24 mouse cellular contexts compared by ENCODE assay signal in genomic region chr11:8637469-8638447, GRCm38 (mm10). TPM values are rescaled to one million over a fixed set of nuclear protein-coding genes. Genes with fewer than 3 reads are reported as not detected.
DNase-seq lines count a peak whose midpoint lies in the region; ATAC-seq and TF ChIP-seq lines count a peak whose summit lies in the region.
"Had no signal": no experiment of that assay in that cellular context is flagged by ENCODE, and none has a peak within 500 bp of the region (broad histone marks: within the 10 kb centered on the region; RNA-seq: fewer than 3 reads in every experiment).

No protein-coding gene starts in this region.

- ATAC-seq in hindbrain, postnatal 0 days, result 0 out of 2 replicates have a peak, but pooled peaks have one; percentile 22
- no peak for ATAC-seq in hindbrain, embryonic 12.5 days (ENCODE audit: low FRiP score)
- ATAC-seq in liver, embryonic 16.5 days (ENCODE audit: low read depth), result peak; percentile 33
- ATAC-seq: inflammation-experienced regulatory T-cells, adult 6 months; midbrain, embryonic 15.5 days had no signal

- no peaks in the 10 kb centered on the region for H3K9me3 ChIP-seq in hindbrain, postnatal 0 days (ENCODE audit: low read length)
- H3K9me3 ChIP-seq in hindbrain, embryonic 12.5 days (replicated peaks), result no peaks in the 10 kb centered on the region
- no peaks in the 10 kb centered on the region for H3K9me3 ChIP-seq in ES-Bruce4 (replicated peaks; ENCODE audit: control insufficient read depth, insufficient read depth, low read length, poor library complexity, severe bottlenecking)
- no peaks in the 10 kb centered on the region for H3K9me3 ChIP-seq in liver, embryonic 16.5 days (replicated peaks; ENCODE audit: control insufficient read depth, low read length)
- H3K9me3 ChIP-seq: hindbrain, embryonic 13.5 days; limb, embryonic 12.5 days; midbrain, embryonic 15.5 days; neural tube, embryonic 13.5 days; stomach, embryonic 15.5 days had no signal

- H3K4me2 ChIP-seq in hindbrain, postnatal 0 days (ENCODE audit: low read depth, low read length), result no peak overlapping the region
- H3K4me2 ChIP-seq in hindbrain, embryonic 12.5 days (replicated peaks), result no peak overlapping the region
- H3K4me2 ChIP-seq in liver, embryonic 16.5 days (ENCODE audit: low read depth, low read length), result no peak overlapping the region
- H3K4me2 ChIP-seq: heart, embryonic 11.5 days; hindbrain, embryonic 13.5 days; limb, embryonic 12.5 days; midbrain, embryonic 15.5 days; neural tube, embryonic 13.5 days; stomach, embryonic 15.5 days had no signal

- whole genome bisulfite sequencing in hindbrain, postnatal 0 days, result 81% methylated on average over 10 of the region's 10 CpGs
- 79% methylated on average over 10 of the region's 10 CpGs for WGBS in hindbrain, embryonic 12.5 days
- WGBS in liver, embryonic 16.5 days (ENCODE audit: insufficient replicate concordance), result 26% methylated on average over 10 of the region's 10 CpGs

- TF ChIP-seq EP300 in ES-Bruce4 (IDR thresholded peaks at IDR 0.05; ENCODE audit: insufficient read depth, low read depth, low read length), result no peak

- TF ChIP-seq CTCF in hindbrain, postnatal 0 days (IDR thresholded peaks at IDR 0.05; ENCODE audit: low read depth), result no peak
- TF ChIP-seq CTCF in ES-Bruce4 (IDR thresholded peaks at IDR 0.05; ENCODE audit: low read depth, low read length), result no peak

- no peak for TF ChIP-seq POLR2A in ES-Bruce4 (IDR thresholded peaks at IDR 0.05; ENCODE audit: insufficient read depth, low read length)

- no peak overlapping the region for H3K4me3 ChIP-seq in hindbrain, postnatal 0 days (ENCODE audit: low read length)
- no peak overlapping the region for H3K4me3 ChIP-seq in hindbrain, embryonic 12.5 days
- H3K4me3 ChIP-seq in ES-Bruce4 (ENCODE audit: low read depth, low read length), result no peak overlapping the region
- no peak overlapping the region for H3K4me3 ChIP-seq in liver, embryonic 16.5 days (ENCODE audit: low read depth, low read length)
- H3K4me3 ChIP-seq: hindbrain, embryonic 13.5 days; limb, embryonic 12.5 days; midbrain, embryonic 15.5 days; neural tube, embryonic 13.5 days; stomach, embryonic 15.5 days had no signal

- H3K9ac ChIP-seq in hindbrain, postnatal 0 days (replicated peaks; ENCODE audit: low read length), result no peak overlapping the region
- no peak overlapping the region for H3K9ac ChIP-seq in hindbrain, embryonic 12.5 days
- no peak overlapping the region for H3K9ac ChIP-seq in ES-Bruce4 (ENCODE audit: low read depth, poor library complexity, severe bottlenecking)
- H3K9ac ChIP-seq in liver, embryonic 16.5 days (ENCODE audit: low read depth, low read length), result no peak overlapping the region
- H3K9ac ChIP-seq: hindbrain, embryonic 13.5 days; limb, embryonic 12.5 days; midbrain, embryonic 15.5 days; neural tube, embryonic 13.5 days; stomach, embryonic 15.5 days had no signal

- no peak overlapping the region for H3K27ac ChIP-seq in hindbrain, postnatal 0 days
- H3K27ac ChIP-seq in hindbrain, embryonic 12.5 days, result no peak overlapping the region
- H3K27ac ChIP-seq in ES-Bruce4 (ENCODE audit: insufficient read depth, low read length), result peak overlapping the region; percentile 23; the same call in 1 of the 2 replicates
- H3K27ac ChIP-seq in liver, embryonic 16.5 days (ENCODE audit: low read length), result no peak overlapping the region
- H3K27ac ChIP-seq: hindbrain, embryonic 13.5 days; kidney, postnatal 0 days; limb, embryonic 12.5 days; midbrain, embryonic 15.5 days; neural tube, embryonic 13.5 days; stomach, embryonic 15.5 days had no signal

- no peak for DNase-seq in hindbrain, postnatal 0 days (ENCODE audit: low spot score)
- peak; percentile 47 for DNase-seq in brain, adult 2 months (ENCODE audit: low read depth, low spot score)
- DNase-seq in natural killer cell, adult 2 months (ENCODE audit: low spot score in 2 of 2), result no peak
- no peak for DNase-seq in spleen, postnatal 4 days (ENCODE audit: low spot score in 2 of 2)
- DNase-seq: adrenal gland, postnatal 14 days; cerebellum, adult 9-11 months; heart, postnatal 14 days; kidney, adult 18-20 months; layer of hippocampus, postnatal 36 days; lung, adult 2 months; retina, postnatal 1 day; right cerebral cortex, postnatal 25 days; thymus, postnatal 25 days had no signal

- H3K36me3 ChIP-seq in hindbrain, postnatal 0 days (ENCODE audit: insufficient read depth, low read length), result no peaks in the 10 kb centered on the region
- H3K36me3 ChIP-seq in hindbrain, embryonic 12.5 days, result no peaks in the 10 kb centered on the region
- H3K36me3 ChIP-seq in ES-Bruce4 (ENCODE audit: control insufficient read depth, insufficient read depth, low read length, poor library complexity, severe bottlenecking), result no peaks in the 10 kb centered on the region
- no peaks in the 10 kb centered on the region for H3K36me3 ChIP-seq in liver, embryonic 16.5 days (ENCODE audit: control insufficient read depth, insufficient read depth)
- H3K36me3 ChIP-seq: hindbrain, embryonic 13.5 days; midbrain, embryonic 15.5 days; neural tube, embryonic 13.5 days had no signal

- H3K4me1 ChIP-seq in hindbrain, postnatal 0 days (ENCODE audit: insufficient read depth, low read length), result no peaks in the 10 kb centered on the region
- peaks cover 7% of the 10 kb centered on the region; the same call in 1 of the 2 replicates for H3K4me1 ChIP-seq in hindbrain, embryonic 12.5 days
- peaks cover 29% of the 10 kb centered on the region for H3K4me1 ChIP-seq in ES-Bruce4 (ENCODE audit: control insufficient read depth, insufficient read depth, low read length)
- peaks cover 20% of the 10 kb centered on the region for H3K4me1 ChIP-seq in liver, embryonic 16.5 days (ENCODE audit: control insufficient read depth, low read depth, low read length)
- H3K4me1 ChIP-seq: hindbrain, embryonic 13.5 days; midbrain, embryonic 15.5 days had no signal

- H3K27me3 ChIP-seq in hindbrain, postnatal 0 days (ENCODE audit: insufficient read depth, low read length), result no peaks in the 10 kb centered on the region
- H3K27me3 ChIP-seq in hindbrain, embryonic 12.5 days, result no peaks in the 10 kb centered on the region; the same call in 1 of the 2 replicates
- H3K27me3 ChIP-seq in ES-Bruce4 (ENCODE audit: control insufficient read depth, insufficient read depth, low read length, poor library complexity, severe bottlenecking), result no peaks in the 10 kb centered on the region
- H3K27me3 ChIP-seq in liver, embryonic 16.5 days (ENCODE audit: control insufficient read depth, insufficient read depth, low read depth, low read length), result no peaks in the 10 kb centered on the region
- H3K27me3 ChIP-seq: limb, embryonic 12.5 days; midbrain, embryonic 15.5 days; neural tube, embryonic 13.5 days; stomach, embryonic 15.5 days had no signal

RNA-seq across cellular contexts. Expression of gene Tns3, which starts 26.6 kb away (rescaled TPM):
- total RNA-seq in hindbrain, postnatal 0 days (2014; rRNA removed), result 59.0 and 63.6 TPM in 2 replicates
- 8.2 and 8.9 TPM in 2 replicates for polyA plus RNA-seq in hindbrain, postnatal 0 days (2015; fragmentation: Nextera tagmentation; extraction: Ambion mirVana)
- polyA plus RNA-seq in hindbrain, embryonic 12.5 days (2016; fragmentation: Nextera tagmentation; extraction: Ambion mirVana), result 15.9 and 16.8 TPM in 2 replicates
- 45.7 and 46.2 TPM in 2 replicates for polyA plus RNA-seq in ES-Bruce4 (2011; ENCODE audit: insufficient read depth, insufficient read length, low read depth, missing spikeins)
- 4.1 TPM in 2 replicates for polyA plus RNA-seq in liver, embryonic 16.5 days (2015; fragmentation: Nextera tagmentation; extraction: Ambion mirVana)
